In genomic region chr7:55849948-55850571, GRCm38 (mm10) we compare ENCODE assay signal across 8 mouse cellular contexts. TPM values are rescaled to one million over a fixed set of nuclear protein-coding genes. Genes with fewer than 3 reads are reported as not detected.
DNase-seq lines count a peak whose midpoint lies in the region; ATAC-seq lines count a peak whose summit lies in the region.

No protein-coding gene starts in this region.

- no peak; the same call in 1 of the 2 replicates for ATAC-seq in neural tube, embryonic 11.5 days (ENCODE audit: insufficient read depth, low FRiP score, low TSS enrichment)
- peak; percentile 50 for ATAC-seq in hindbrain, embryonic 11.5 days (ENCODE audit: low FRiP score)
- peak; percentile 69; the same call in 1 of the 2 replicates for ATAC-seq in limb, embryonic 12.5 days (ENCODE audit: insufficient number of reproducible peaks, insufficient read depth, low FRiP score, low TSS enrichment, low read depth)
- no peak for ATAC-seq in stomach, embryonic 15.5 days (ENCODE audit: insufficient read depth, low FRiP score, low read depth)

- H3K27me3 ChIP-seq in neural tube, embryonic 11.5 days (ENCODE audit: control insufficient read depth, insufficient read depth, low read length): no peaks in the 10 kb centered on the region
- no peaks in the 10 kb centered on the region for H3K27me3 ChIP-seq in hindbrain, embryonic 11.5 days (ENCODE audit: control insufficient read depth, insufficient read depth, low read length)
- no peaks in the 10 kb centered on the region for H3K27me3 ChIP-seq in limb, embryonic 12.5 days
- H3K27me3 ChIP-seq in stomach, embryonic 15.5 days (replicated peaks): no peaks in the 10 kb centered on the region

- H3K9ac ChIP-seq in neural tube, embryonic 11.5 days (ENCODE audit: low read length): no peak overlapping the region
- no peak overlapping the region for H3K9ac ChIP-seq in hindbrain, embryonic 11.5 days (ENCODE audit: low read depth, low read length)
- peak overlapping the region; percentile 38; the same call in 1 of the 2 replicates for H3K9ac ChIP-seq in limb, embryonic 12.5 days (replicated peaks)
- H3K9ac ChIP-seq in stomach, embryonic 15.5 days: no peak overlapping the region

- H3K9me3 ChIP-seq in neural tube, embryonic 11.5 days (ENCODE audit: control insufficient read depth, low read length): no peaks in the 10 kb centered on the region
- H3K9me3 ChIP-seq in hindbrain, embryonic 11.5 days (ENCODE audit: control insufficient read depth, low read length): no peaks in the 10 kb centered on the region
- H3K9me3 ChIP-seq in limb, embryonic 12.5 days: no peaks in the 10 kb centered on the region
- H3K9me3 ChIP-seq in stomach, embryonic 15.5 days: no peaks in the 10 kb centered on the region

- no peaks in the 10 kb centered on the region for H3K4me1 ChIP-seq in neural tube, embryonic 11.5 days (ENCODE audit: control insufficient read depth, insufficient read depth, low read length)
- H3K4me1 ChIP-seq in hindbrain, embryonic 11.5 days (replicated peaks; ENCODE audit: control insufficient read depth, insufficient read depth, low read length): peaks cover 3% of the 10 kb centered on the region; the same call in 1 of the 2 replicates
- peaks cover 31% of the 10 kb centered on the region for H3K4me1 ChIP-seq in limb, embryonic 12.5 days (replicated peaks)
- peaks cover 10% of the 10 kb centered on the region; the same call in 1 of the 2 replicates for H3K4me1 ChIP-seq in stomach, embryonic 15.5 days

- 0 out of 2 replicates have a peak overlapping the region, but pooled peaks have one; percentile 27 for H3K27ac ChIP-seq in neural tube, embryonic 11.5 days (ENCODE audit: low read depth, low read length)
- peak overlapping the region; percentile 58; the same call in 1 of the 2 replicates for H3K27ac ChIP-seq in hindbrain, embryonic 11.5 days (ENCODE audit: low read depth, low read length)
- peak overlapping the region; percentile 90 for H3K27ac ChIP-seq in limb, embryonic 12.5 days
- H3K27ac ChIP-seq in stomach, embryonic 15.5 days: peak overlapping the region; percentile 3; the same call in 1 of the 2 replicates

- H3K4me2 ChIP-seq in neural tube, embryonic 11.5 days (ENCODE audit: low read depth): no peak overlapping the region
- H3K4me2 ChIP-seq in hindbrain, embryonic 11.5 days (replicated peaks; ENCODE audit: low read depth, low read length): 0 out of 2 replicates have a peak overlapping the region, but pooled peaks have one; percentile 21
- H3K4me2 ChIP-seq in limb, embryonic 12.5 days: peak overlapping the region; percentile 38
- H3K4me2 ChIP-seq in stomach, embryonic 15.5 days: no peak overlapping the region

- WGBS in neural tube, embryonic 11.5 days: 59% methylated on average over 14 of the region's 14 CpGs
- WGBS in hindbrain, embryonic 11.5 days: 31% methylated on average over 14 of the region's 14 CpGs
- 52% methylated on average over 14 of the region's 14 CpGs for WGBS in limb, embryonic 12.5 days
- 44% methylated on average over 14 of the region's 14 CpGs for WGBS in stomach, embryonic 15.5 days

- peak; percentile 19 for DNase-seq in neural tube, embryonic 11.5 days (ENCODE audit: low spot score)
- DNase-seq in neural tube, embryonic 10.5 days (ENCODE audit: extremely low spot score, low spot score): no peak
- DNase-seq in hindbrain, embryonic 11.5 days (ENCODE audit: low spot score): peak; percentile 29
- no peak for DNase-seq in spleen, postnatal 36 days (ENCODE audit: low spot score in 2 of 2)
- DNase-seq in lung, postnatal 10 days: no peak
- DNase-seq in urinary bladder, adult 18-20 months (ENCODE audit: low spot score in 2 of 2): no peak

- no peaks in the 10 kb centered on the region for H3K36me3 ChIP-seq in neural tube, embryonic 11.5 days (ENCODE audit: control insufficient read depth, insufficient read depth, low read length)
- H3K36me3 ChIP-seq in hindbrain, embryonic 11.5 days (ENCODE audit: control insufficient read depth, insufficient read depth, low read length): no peaks in the 10 kb centered on the region
- H3K36me3 ChIP-seq in limb, embryonic 12.5 days: no peaks in the 10 kb centered on the region
- no peaks in the 10 kb centered on the region for H3K36me3 ChIP-seq in stomach, embryonic 15.5 days

- no peak overlapping the region for H3K4me3 ChIP-seq in neural tube, embryonic 11.5 days (ENCODE audit: low read depth, low read length)
- no peak overlapping the region for H3K4me3 ChIP-seq in hindbrain, embryonic 11.5 days (ENCODE audit: low read depth, low read length)
- H3K4me3 ChIP-seq in limb, embryonic 12.5 days (replicated peaks): no peak overlapping the region
- no peak overlapping the region for H3K4me3 ChIP-seq in stomach, embryonic 15.5 days (replicated peaks)

RNA-seq across cellular contexts. Expression of gene Cyfip1, which starts 8.5 kb away (rescaled TPM):
- polyA plus RNA-seq in neural tube, embryonic 11.5 days (2014; fragmentation: Nextera tagmentation; extraction: Ambion mirVana): 87.9 and 90.7 TPM in 2 replicates
- polyA plus RNA-seq in hindbrain, embryonic 11.5 days (2014; fragmentation: Nextera tagmentation; extraction: Ambion mirVana): 80.7 and 80.9 TPM in 2 replicates
- 125 and 129 TPM in 2 replicates for polyA plus RNA-seq in limb, embryonic 12.5 days (2016; fragmentation: Nextera tagmentation; extraction: Ambion mirVana)
- 103 and 105 TPM in 2 replicates for polyA plus RNA-seq in stomach, embryonic 15.5 days (2015; fragmentation: Nextera tagmentation; extraction: Ambion mirVana)

RNA-seq across cellular contexts. Expression of gene Tubgcp5, which starts 56.1 kb away (rescaled TPM):
- polyA plus RNA-seq in neural tube, embryonic 11.5 days (2014; fragmentation: Nextera tagmentation; extraction: Ambion mirVana): 32.5 and 34.0 TPM in 2 replicates
- 30.5 and 34.8 TPM in 2 replicates for polyA plus RNA-seq in hindbrain, embryonic 11.5 days (2014; fragmentation: Nextera tagmentation; extraction: Ambion mirVana)
- 45.6 and 52.3 TPM in 2 replicates for polyA plus RNA-seq in limb, embryonic 12.5 days (2016; fragmentation: Nextera tagmentation; extraction: Ambion mirVana)
- 31.2 and 31.9 TPM in 2 replicates for polyA plus RNA-seq in stomach, embryonic 15.5 days (2015; fragmentation: Nextera tagmentation; extraction: Ambion mirVana)

Comparison
In these comparisons a context has a peak if more than half of its experiments do, and no peak if none do; other contexts are left out.
1. DNase-seq: peak in neural tube, embryonic 11.5 days (single experiment) and hindbrain, embryonic 11.5 days (single experiment); none in neural tube, embryonic 10.5 days (single experiment), spleen, postnatal 36 days (0 of 2), lung, postnatal 10 days (single experiment) and urinary bladder, adult 18-20 months (0 of 2).
2. ATAC-seq: peak in hindbrain, embryonic 11.5 days (single experiment) and limb, embryonic 12.5 days (single experiment); none in neural tube, embryonic 11.5 days (single experiment) and stomach, embryonic 15.5 days (single experiment).
3. H3K27ac ChIP-seq: peak in every context shown above with its lines; median percentile 90 in limb, embryonic 12.5 days; 58 in hindbrain, embryonic 11.5 days; 27 in neural tube, embryonic 11.5 days; 3 in stomach, embryonic 15.5 days.
4. H3K4me2 ChIP-seq: peak in hindbrain, embryonic 11.5 days (single experiment) and limb, embryonic 12.5 days (single experiment); none in neural tube, embryonic 11.5 days (single experiment) and stomach, embryonic 15.5 days (single experiment).